Comparison of ENCODE assay signal across 8 mouse cellular contexts in genomic region chr5:35671474-35671891, GRCm38 (mm10). TPM values are rescaled to one million over a fixed set of nuclear protein-coding genes. Genes with fewer than 3 reads are reported as not detected.
DNase-seq lines count a peak whose midpoint lies in the region; ATAC-seq and TF ChIP-seq lines count a peak whose summit lies in the region.

No protein-coding gene starts in this region.

- H3K36me3 ChIP-seq in kidney, postnatal 0 days (ENCODE audit: insufficient read depth, low read length): no peaks in the 10 kb centered on the region
- peaks cover 7% of the 10 kb centered on the region; the same call in 1 of the 2 replicates for H3K36me3 ChIP-seq in limb, embryonic 15.5 days

- H3K9ac ChIP-seq in kidney, postnatal 0 days (ENCODE audit: low read depth, low read length): no peak overlapping the region
- no peak overlapping the region for H3K9ac ChIP-seq in limb, embryonic 15.5 days

- no peak for TF ChIP-seq CTCF in kidney, postnatal 0 days (IDR thresholded peaks at IDR 0.05; ENCODE audit: low read depth)

- peak; percentile 39 for DNase-seq in cerebellum, adult 11-12 months
- DNase-seq in cerebellum, adult 9-10 months: peak; percentile 33
- peak; percentile 86 to 87 for DNase-seq in heart, adult 9 months (ENCODE audit: low spot score in 2 of 2)
- peak; percentile 25 for DNase-seq in kidney, postnatal 0 days (ENCODE audit: low spot score)
- DNase-seq in right cerebral cortex, postnatal 4 days: peak; percentile 59
- DNase-seq in thymus, postnatal 25 days: no peak

- no peaks in the 10 kb centered on the region for H3K9me3 ChIP-seq in kidney, postnatal 0 days (replicated peaks; ENCODE audit: low read length)
- no peaks in the 10 kb centered on the region for H3K9me3 ChIP-seq in limb, embryonic 15.5 days

- no peak overlapping the region for H3K4me3 ChIP-seq in kidney, postnatal 0 days (replicated peaks; ENCODE audit: low read depth, low read length)
- H3K4me3 ChIP-seq in limb, embryonic 15.5 days: no peak overlapping the region

- no peak for ATAC-seq in cerebellum, adult (ENCODE audit: insufficient number of reproducible peaks, low FRiP score, low TSS enrichment)
- ATAC-seq in kidney, postnatal 0 days (replicated peaks; ENCODE audit: low FRiP score, low read depth): no peak
- ATAC-seq in limb, embryonic 15.5 days (ENCODE audit: insufficient number of reproducible peaks, low FRiP score, low TSS enrichment, low read depth): no peak

- H3K4me2 ChIP-seq in kidney, postnatal 0 days (ENCODE audit: low read length): no peak overlapping the region
- no peak overlapping the region for H3K4me2 ChIP-seq in limb, embryonic 15.5 days

- 59% methylated on average over 9 of the region's 9 CpGs for WGBS in kidney, postnatal 0 days
- whole genome bisulfite sequencing in limb, embryonic 15.5 days: 60% methylated on average over 9 of the region's 9 CpGs

- no peaks in the 10 kb centered on the region for H3K27me3 ChIP-seq in kidney, postnatal 0 days (ENCODE audit: insufficient read depth, low read length)
- H3K27me3 ChIP-seq in limb, embryonic 15.5 days: no peaks in the 10 kb centered on the region

- H3K4me1 ChIP-seq in kidney, postnatal 0 days (replicated peaks; ENCODE audit: insufficient read depth, low read length): peaks cover 34% of the 10 kb centered on the region
- H3K4me1 ChIP-seq in limb, embryonic 15.5 days: peaks cover 64% of the 10 kb centered on the region

- H3K27ac ChIP-seq in kidney, postnatal 0 days: no peak overlapping the region
- H3K27ac ChIP-seq in limb, embryonic 15.5 days: peak overlapping the region; percentile 43

RNA-seq across cellular contexts. Expression of gene Htra3, which starts 8.1 kb away (rescaled TPM):
- 22.4 and 24.6 TPM in 2 replicates for polyA plus RNA-seq in kidney, postnatal 0 days (2015; fragmentation: Nextera tagmentation; extraction: Ambion mirVana)
- 72.3 and 92.9 TPM in 2 replicates for polyA plus RNA-seq in limb, embryonic 15.5 days (2015; fragmentation: Nextera tagmentation; extraction: Ambion mirVana)
